Mouse (Mus musculus): ENCODE results near the gene Hspb11.

Hspb11 gene

DNA sequence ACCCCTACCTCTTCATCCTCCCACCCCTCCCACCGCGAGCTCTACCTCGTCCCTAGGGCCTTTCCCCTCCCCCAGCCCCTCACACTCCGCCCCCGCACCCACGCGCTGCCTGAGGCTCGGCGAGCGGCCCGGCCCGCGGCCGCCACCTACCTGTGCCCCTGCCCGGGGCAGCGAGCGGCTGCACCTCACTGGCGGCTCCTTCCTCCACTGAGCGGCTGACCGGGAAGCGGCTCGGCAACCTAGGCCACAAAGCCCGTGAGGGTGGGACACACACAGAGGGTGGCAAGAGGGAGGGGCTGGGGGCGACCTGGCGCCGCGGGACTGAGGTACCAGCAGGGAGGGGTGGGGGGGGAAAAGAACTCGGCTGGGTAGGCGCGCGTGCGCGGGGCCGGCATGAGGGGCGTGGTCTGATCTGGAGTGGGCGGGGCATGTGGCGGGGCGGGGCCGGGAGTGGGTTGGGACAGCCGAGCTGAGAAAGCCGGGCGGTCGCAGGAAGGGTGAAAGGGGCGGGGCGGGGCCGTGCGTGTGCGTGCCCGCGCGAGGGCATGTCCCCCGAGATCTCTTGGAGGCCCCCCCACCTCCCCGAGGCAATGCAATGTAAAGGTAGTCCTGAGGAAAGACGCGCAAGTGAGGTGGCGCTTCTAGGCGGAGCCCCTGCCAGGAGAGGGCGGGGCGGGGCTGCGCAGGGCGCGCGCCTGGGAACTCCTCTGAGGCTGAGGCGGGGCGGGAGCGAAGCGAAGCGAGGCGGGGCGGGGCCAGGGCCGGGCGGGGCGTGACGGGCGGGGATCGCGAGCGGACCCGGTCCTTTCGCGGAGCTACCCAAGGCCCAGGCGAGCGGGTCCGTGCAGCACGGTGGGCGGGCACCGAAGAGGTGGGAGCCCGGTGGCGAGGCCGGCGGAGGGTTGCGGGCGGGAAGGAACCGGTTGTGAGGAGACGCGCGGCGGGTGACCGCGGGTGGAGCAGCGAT lies at the start of gene Hspb11, which contains the start of gene Lrrc42:
Hspb11 (plus strand) TSS at position 469 of the 967 bp plus-strand sequence.
Lrrc42 (minus strand) TSS at position 408 of the 967 bp plus-strand sequence.
- in situ Hi-C loops (cut with MboI) = no loop called here

DNA sequence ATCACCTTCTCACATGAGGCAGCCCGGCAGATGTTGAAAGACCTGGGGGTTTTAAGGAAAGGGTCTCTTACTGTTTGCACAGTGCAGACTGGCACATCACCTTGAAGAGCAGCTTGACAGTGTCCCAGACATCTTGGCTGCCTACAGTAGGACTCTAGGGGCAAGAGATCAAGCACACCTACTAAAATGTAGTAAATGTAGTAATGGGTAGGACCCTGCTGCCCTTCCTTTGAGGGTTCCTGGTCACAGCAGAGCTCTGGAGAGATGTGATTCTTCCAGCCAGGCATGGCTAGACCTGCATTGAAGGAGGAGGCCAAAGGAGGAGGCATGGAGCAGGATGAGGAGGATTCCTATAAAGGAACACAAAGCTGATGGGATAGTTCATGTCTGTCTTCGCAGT lies 46.4 kb upstream of the Hspb11 start:
- in situ Hi-C loops (cut with MboI) = no loop called here

DNA sequence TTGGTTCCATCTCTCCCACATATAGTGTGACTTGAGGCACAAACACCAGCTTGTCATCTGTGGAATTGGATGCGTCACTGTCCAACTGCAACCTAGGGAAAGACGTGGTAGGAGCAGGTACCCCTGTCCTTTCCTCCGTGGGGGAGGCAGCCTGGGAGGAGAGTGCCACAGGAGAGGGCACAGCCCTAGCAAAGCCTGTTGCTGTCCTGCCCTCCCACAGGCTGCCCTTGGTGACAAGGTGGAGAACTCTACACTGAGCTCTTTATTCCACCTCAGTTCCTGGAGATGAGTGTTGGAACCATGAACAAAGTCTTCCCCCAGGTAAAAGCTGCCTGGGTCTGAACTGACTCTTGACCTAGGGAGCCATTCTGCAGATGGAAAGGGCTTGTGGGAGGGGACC lies 44.5 kb upstream of the Hspb11 start, which contains the start of gene Ldlrad1:
Ldlrad1 (plus strand) TSS at position 301 of the 400 bp plus-strand sequence.
- in situ Hi-C loops (cut with MboI) = no loop called here

DNA sequence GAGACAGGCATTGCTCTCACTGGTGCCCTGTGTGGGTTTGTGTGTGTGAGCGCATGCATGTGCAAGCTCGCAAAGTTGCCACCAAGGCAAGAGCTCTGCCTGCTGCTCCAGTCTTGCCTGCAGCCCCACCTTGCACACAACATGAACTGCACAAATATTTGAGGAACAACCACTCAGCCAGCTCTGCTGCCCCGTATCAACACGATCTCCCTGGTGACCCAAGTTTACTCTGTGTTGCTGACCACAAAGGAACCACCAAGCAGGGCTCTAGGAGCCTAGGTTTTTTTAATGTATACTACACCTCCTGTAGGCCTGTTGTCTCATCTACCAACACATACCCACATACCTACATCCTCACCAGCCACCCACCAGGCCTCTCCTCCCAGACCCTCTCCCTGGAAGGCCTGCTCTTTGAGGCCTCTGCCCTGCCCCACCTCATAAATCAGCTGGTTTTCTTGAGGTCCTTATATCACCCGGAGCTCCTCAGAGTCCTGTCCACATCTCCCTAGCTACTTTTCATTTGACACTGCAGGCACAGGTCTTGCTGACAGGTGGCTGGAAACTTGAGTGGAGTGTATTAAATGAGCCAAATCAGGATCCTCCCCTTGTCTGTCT lies 42.8 kb upstream of the Hspb11 start:
- in situ Hi-C loops (cut with MboI) = no loop called here

DNA sequence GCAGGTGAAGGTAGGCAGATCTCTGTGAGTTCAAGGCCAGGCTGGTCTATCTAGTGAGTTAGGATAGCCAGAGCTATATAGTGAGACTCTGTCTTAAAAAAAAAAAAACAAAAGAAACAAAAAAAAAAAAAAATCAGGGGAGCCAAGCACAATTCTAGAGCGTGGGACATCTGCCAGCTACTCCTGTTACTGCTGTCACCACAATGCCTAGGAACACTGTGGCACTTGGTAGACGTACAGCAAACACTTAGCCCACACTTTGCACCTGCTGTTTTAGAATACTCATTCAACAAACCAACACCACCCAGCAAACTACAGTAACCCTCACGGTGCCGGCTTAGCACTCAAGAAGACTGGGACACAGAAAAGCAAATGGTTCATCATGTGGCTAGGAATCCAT lies 41.9 kb upstream of the Hspb11 start:
- in situ Hi-C loops (cut with MboI) = no loop called here

DNA sequence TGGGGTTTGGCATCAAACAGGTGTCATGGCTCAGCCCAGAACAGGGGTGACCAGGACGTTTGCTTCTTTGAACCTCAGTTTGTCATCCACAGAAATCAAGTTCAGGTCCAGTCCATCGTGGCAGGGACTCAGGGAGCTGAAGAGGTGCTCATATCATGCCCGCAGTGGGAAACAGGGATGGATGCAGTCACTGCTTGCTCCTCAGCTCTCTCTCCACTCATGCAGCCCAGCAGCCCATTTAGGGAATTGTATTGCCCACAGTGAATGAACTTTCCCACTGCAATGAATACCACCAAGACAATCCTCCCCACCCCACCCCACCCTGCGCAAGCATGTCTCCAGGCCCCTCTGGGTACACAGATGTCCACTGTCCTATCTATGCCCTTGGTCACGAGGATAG lies 41.5 kb upstream of the Hspb11 start:
- in situ Hi-C loops (cut with MboI) = no loop called here

DNA sequence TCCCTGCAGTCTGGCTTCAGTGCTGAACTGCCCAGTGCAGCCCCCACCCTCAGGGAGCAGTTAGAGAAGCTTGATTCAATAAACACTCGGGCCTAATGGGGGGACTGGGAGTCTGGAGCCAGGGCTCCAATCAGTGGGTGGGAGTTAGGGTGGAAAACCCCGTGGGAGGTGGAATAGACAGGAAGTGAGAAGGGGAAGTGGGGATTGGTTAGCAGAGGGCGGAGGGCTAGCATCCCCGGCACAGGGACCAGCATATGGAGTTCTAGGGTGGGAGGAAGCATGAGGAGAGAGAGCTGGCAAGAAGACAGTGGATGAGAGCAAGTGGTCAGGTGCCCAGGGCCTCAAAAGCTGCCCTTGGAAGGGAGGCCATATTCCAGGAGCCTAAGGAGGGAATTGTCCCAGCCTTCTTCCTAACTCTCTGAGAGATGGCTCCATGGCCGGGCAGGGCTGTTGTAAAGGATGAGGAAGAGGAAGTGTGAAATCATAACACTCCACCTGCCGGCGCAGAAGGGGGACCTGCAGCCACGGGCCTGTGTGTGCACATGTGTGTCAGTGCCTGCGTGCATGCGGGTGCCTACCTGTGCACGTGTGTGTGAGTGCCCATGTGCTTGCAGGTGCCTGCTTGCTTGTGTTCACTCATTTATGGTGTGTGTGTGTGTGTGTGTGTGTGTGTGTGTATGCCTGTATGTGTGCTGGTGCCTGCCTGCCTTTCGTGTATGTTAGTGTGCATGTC lies 39.9 kb upstream of the Hspb11 start:
- in situ Hi-C loops (cut with MboI) = no loop called here

DNA sequence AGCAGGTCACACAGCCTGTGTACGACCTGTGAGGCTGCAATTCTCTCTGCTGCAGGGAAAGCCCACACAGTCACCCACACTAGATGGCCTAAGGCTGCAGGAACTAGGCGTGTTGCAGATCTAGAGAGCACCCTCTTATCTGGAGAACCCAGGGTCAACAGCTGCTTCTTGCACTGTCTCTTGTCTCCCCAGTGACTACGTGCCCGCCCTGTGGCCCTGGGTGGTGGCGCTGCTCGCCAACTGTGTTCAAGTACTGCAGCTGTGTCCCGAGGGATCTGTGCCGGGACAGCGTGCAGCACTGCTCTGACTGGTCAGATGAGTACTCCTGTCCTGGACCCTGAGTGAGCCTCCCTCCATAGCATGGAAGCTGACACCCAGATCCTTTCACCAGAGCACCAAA lies 35.8 kb upstream of the Hspb11 start:
- in situ Hi-C loops (cut with MboI) = no loop called here

DNA sequence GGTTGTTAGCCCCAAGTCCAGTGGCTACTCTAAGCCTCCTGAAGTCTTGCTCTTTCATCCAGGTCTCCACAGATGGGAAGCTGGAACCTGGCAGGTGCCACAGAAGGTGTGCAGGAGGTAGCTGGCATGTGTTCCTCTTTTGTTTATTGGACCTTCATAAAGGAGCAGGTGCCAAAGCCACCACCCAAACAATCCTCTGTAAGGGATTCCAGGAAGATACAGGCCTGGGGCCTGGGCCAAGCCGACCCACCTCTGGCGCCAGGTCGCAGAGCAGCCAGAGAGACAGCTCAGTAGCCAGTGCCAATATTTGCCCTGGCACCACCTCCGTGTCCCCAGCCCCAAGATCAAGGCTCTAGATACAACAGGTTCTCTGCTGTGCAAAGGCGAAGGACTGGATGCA lies 31.9 kb upstream of the Hspb11 start:
- in situ Hi-C loops (cut with MboI) = no loop called here

DNA sequence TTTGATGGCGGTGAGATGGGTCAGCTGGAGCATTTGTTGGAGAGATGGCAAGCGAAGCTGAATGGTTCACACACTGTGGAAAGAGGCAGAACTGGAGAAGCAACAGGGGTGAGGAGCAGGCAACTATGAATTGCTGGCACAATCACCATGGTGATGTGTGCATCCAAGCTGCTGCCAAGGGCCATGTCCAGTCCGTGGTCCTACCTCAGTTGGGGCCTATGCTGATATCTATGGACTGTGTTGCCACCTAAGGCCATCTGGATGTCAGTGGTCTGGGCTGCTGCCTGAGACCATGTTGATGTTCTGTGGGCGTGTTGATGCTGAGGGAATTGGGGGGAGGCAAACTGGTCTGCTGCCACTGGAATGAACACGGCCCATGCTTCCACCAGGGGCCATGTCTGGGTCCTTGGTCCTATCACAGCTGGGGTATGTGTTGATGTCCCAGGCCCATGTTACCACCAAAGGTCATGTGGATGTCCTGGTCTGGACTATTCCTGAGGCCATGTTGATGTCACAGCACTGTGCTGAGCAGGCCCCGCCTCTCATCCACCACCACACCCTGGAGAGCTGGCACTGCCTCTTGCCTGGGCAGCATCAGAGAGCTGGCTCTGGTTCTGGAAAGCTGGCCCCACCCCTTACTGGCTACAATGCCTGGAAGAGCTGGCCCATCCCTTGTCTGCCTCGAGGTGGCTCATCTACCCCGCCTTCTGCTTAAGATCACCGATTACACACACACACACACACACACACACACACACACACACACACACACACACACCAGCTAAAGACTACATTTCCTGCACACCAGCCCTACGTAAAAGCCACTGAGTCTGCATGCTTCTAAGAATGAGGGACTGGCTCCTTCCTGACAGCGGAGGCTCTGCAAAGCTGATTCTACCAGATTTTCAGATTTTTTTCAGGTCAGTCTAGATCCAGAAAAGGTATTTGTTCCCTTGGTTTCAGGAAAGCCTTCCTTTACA lies 29.9 kb upstream of the Hspb11 start:
- in situ Hi-C loops (cut with MboI) = no loop called here

DNA sequence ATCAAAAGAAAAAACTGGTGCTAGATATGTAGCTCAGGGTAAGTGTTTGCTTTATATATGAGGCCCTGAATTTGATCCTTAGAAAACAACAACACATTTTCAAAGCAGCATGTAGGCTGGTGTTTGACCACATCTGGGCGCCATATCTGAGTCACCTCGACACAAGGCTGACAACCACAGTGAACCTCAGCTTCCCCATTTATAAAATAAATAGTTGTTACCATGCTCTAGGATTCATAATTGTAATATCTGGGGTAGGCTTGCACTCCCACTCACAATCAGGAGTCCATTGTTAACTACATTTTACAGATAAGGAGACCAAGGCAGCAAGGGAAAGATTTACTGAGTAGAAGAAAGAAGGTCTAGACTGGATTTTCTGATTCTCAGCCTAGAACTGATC lies 27.1 kb upstream of the Hspb11 start:
- in situ Hi-C loops (cut with MboI) = no loop called here

DNA sequence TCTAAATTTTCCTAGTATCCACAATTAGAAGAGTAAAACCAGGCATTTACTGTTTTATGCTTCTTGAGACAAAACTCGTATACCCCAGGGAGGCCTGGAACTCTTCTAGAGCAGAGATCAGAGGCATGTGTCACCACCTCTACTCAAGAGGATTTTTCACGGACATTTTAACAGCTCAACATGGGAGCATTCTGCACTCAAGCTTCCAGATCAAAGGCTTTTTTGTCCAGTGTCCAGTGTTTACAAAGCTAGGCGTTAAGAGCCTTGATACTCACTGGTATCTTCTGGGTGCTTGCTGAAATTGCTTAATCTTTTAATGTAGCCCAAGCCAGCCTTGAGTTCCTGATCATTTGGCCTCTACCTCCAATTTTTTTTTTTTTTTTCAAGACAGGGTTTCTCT lies 21.2 kb upstream of the Hspb11 start:
- in situ Hi-C loops (cut with MboI) = no loop called here

DNA sequence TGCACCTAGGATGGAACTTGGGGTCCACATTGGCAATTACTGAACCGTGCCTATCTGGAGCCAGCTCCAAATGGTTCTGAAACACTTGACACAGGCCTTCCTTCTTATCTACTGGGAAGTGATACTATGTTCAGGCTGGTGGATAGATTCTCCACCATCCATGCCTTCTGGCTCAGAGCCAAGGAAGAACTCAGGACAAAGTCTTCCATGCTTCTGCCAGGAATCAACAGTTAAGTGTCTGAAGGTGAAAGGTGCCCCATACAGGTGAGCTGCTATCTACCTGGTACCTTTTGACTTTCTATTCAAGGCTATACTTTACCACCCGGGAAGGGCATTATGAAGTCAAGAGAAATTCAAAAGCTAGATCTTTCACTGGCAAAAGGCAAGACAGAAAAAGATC lies 15.1 kb upstream of the Hspb11 start:
- in situ Hi-C loops (cut with MboI) = no loop called here

DNA sequence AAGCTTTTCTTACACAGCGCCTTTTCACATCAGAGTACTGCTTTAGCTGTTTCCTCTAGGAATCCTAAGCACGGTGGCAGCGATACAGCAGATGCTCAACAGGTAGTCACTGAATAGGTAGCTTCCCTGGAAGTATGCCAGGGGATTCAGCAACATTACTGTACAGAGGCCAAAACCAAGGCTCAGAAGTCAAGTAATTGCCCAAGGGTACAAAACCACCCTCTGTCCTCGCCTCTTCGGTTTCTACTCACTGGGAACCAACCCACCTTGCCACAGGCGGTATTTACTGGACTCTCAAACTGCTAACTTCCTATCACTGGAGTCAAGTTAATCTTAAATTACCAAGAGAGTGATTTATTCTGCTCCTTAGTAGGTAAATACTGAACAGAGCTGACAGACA lies 13.2 kb upstream of the Hspb11 start:
- in situ Hi-C loops (cut with MboI) = loop anchor here (10.0 kb wide), 1 partner anchor 105 kb away; no protein-coding TSS in a partner anchor

DNA sequence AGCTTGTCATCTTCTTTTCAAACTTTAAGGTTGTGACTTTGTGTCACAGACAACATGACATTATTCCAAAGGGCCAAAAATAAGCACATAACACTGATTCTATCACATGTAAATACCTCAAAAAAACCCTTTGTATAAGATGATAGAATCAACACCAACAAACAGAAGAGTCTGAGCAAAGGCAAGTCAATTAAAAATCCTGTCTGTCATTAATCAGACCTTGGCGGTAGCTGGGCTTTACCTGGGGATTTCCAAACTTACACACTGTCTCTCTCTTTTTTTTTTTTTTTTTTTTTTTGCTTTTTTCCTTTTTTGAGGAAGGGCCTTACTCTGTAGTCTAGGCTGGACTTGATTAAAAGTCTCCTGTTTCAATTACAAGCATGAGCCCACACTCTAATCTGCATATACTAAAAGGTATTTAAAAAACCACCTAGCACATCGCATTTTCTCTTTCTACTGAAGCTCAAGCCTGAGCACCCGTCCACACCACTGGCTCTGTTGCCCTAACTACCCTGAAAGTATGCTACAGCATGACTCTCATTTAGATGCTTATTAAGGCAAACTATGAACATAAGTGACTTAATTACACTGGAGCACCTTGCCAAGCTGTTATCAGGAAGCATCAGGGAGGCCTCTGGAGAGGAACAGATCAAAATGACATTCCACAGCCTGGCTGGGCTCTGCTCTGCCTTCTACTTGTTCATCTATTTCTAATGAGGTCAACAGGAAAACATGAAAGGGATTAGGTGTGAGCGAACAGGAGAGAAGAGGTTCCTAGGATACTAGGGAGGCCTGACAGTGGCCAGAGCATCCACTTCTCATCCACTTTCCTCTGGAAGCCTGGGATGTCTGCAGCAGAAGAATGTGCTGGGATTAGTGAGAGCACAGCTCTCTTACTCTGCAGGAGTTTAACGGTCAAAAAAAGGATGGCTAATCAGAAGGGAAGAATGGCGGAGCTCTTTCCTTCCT lies 9.7 kb upstream of the Hspb11 start:
- in situ Hi-C loops (cut with MboI) = loop anchor here (10.0 kb wide), 1 partner anchor 101 kb away; no protein-coding TSS in a partner anchor

DNA sequence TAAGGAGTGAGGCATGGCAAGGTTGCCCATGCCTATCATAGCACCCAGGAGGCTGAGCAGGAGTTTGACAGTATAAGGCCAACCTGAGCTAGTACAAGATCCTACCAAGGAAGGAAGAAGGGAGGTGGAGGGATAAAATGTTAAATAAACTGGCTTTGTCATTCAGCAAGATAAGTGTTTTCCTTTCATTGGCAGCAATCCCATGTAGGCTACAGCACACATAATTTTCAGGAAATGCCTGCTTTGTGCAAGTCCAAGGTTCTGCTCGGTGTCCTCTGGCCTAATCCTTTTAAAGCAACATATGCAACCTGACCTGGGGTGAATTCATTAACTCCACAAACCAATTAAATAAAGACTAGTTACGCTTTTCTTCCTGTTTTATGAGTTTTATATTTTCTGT lies 8.0 kb upstream of the Hspb11 start:
- in situ Hi-C loops (cut with MboI) = loop anchor here (10.0 kb wide), 1 partner anchor 99 kb away; no protein-coding TSS in a partner anchor

DNA sequence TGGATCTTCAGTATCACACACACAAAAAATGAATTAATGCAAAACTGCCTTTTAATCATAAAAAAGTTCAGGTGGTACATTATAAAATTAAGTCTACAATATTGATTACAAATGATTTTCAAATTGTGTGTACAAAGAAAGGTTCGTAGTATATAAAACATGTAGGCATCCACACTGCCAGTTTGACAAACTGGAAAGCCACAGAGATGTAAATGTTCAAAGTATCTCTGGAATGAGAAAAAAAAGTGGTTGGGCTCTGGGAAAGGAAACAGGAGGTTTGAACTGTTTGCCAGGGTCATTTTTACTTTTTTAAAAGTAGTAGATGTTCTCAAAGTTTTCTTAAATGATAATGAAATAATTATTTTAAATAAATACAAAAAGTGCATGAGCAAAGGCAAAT lies 7.4 kb upstream of the Hspb11 start:
- in situ Hi-C loops (cut with MboI) = loop anchor here (10.0 kb wide), 1 partner anchor 99 kb away; no protein-coding TSS in a partner anchor

DNA sequence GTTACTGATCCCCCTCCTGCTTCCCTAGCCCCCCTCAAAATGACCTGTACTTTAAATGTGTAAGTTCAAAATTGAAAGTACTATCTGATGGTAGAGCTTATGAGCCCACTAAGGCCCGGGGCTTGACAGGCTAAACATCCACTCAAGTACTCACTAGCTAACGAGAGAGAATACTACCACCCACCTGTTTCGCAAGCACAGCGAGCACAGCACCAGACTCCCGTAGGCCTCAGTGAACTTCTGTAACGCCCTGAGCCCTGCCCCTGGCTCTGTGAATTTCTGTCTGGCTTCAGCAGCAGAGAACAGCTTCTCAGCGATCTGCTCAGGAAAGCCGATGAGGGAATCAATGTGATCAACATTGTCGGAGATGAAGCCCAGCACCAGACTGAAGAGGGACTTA lies 6.3 kb upstream of the Hspb11 start:
- in situ Hi-C loops (cut with MboI) = loop anchor here (10.0 kb wide), 1 partner anchor 98 kb away; no protein-coding TSS in a partner anchor

DNA sequence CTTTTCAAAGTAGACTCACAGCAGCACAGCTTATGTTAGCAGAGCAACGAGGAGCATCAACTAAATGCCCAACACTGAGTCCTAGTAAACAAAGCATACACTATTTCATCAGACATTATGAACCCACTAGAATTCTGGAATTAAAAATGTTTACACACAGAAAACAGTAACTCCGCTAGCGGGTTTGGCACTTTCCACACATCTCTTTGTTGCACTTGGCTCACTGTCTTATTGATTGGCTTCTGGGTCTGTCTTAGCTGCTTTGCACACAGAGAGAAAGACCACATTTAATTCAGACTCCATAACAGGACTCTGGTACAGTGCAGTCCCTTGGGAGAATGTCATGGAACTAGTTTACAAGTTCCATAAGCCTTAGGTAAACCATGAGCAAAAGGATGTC lies 5.3 kb upstream of the Hspb11 start:
- in situ Hi-C loops (cut with MboI) = loop anchor here (10.0 kb wide), 1 partner anchor 97 kb away; no protein-coding TSS in a partner anchor

Data from mature B cell (primary cell).